Mouse (Mus musculus): ENCODE results near the gene Gm3532.
"Not testable (repeated sequence)": the region's sequence is repeated elsewhere in the genome, so short reads cannot be mapped to it uniquely, and the experiment has no call there.

Gene Gm3532

GRCm38 (mm10) chr14:5538196-5538595 lies at the start of gene Gm3532:
Gene Gm3532, plus strand, starts transcription at chr14:5538496.
- POLR2A ChIA-PET, CTCF ChIA-PET: not testable (repeated sequence)

GRCm38 (mm10) chr14:5501374-5501773 lies 36.9 kb upstream of the Gm3532 start, which contains the start of gene Gm3488:
Gene Gm3488, plus strand, starts transcription at chr14:5501674.
- CTCF ChIA-PET, POLR2A ChIA-PET: not testable (repeated sequence)
